Mouse (Mus musculus) kidney, adult 2 months (tissue): Measurements from ENCODE around the gene Slc25a34. TPM values are rescaled to one million over a fixed set of nuclear protein-coding genes. Genes with fewer than 3 reads are reported as not detected.

ENCODE experiments used
- DNase-seq: peaks from one replicate; pipeline ENCODE4 v3.0.0; 2021
- H3K27ac ChIP-seq: fragments of 200-500 bp; 2 replicates; pipeline ENCODE4 v1.5.1; 2012; ENCODE audit warnings: low read depth, low read length, control low read depth, inconsistent platforms; ENCODE audit not compliant: insufficient read depth
- H3K27me3 ChIP-seq: fragments of 200-500 bp; replicated peaks from 2 replicates; pipeline ENCODE4 v1.6.1; 2012; ENCODE audit warnings: mild to moderate bottlenecking, moderate library complexity, low read length, inconsistent platforms; ENCODE audit not compliant: control insufficient read depth, insufficient read depth
- H3K36me3 ChIP-seq: fragments of 200-500 bp; 2 replicates; pipeline ENCODE4 v1.6.1; 2012; ENCODE audit warnings: mild to moderate bottlenecking, moderate library complexity, low read length, inconsistent platforms; ENCODE audit not compliant: control insufficient read depth, insufficient read depth
- H3K4me1 ChIP-seq: fragments of 200-500 bp; 2 replicates; pipeline ENCODE4 v1.6.1; 2011; ENCODE audit warnings: low read length; ENCODE audit not compliant: control insufficient read depth, insufficient read depth
- H3K4me3 ChIP-seq: fragments of 200-500 bp; 2 replicates; pipeline ENCODE4 v1.5.1; 2011; ENCODE audit warnings: mild to moderate bottlenecking, low read depth, low read length, control low read depth; ENCODE audit not compliant: insufficient read depth
- CTCF ChIP-seq: fragments of 200-500 bp; conservative IDR thresholded peaks from 2 replicates; pipeline ENCODE4 v1.5.1; 2011; ENCODE audit warnings: low read depth, mild to moderate bottlenecking, control low read depth, low read length, moderate library complexity, mixed read lengths; ENCODE audit not compliant: insufficient read depth, insufficient read length
- POLR2A ChIP-seq: fragments of 200-500 bp; IDR thresholded peaks from one replicate; pipeline ENCODE4 v1.6.1; 2011; ENCODE audit warnings: low read depth, low read length, control low read depth
- WGBS: fragments of 180-500 bp; shearing (Covaris S2); methylation state at CpG from one replicate; pipeline ENCODE4 v1.1.7; 2018; 5-methylcytosine and 5-hydroxymethylcytosine counted together
- polyA plus RNA-seq: library from polyadenylated mRNA; depleted of rRNA; stranded (reverse); fragments of >200 nt; gene quantifications from 2 replicates; pipeline ENCODE4 v1.2.3, GENCODE M21; 2012; rRNA removed

Gene Slc25a34
- polyA plus RNA-seq, 1 experiment: 30.1 TPM

DNA sequence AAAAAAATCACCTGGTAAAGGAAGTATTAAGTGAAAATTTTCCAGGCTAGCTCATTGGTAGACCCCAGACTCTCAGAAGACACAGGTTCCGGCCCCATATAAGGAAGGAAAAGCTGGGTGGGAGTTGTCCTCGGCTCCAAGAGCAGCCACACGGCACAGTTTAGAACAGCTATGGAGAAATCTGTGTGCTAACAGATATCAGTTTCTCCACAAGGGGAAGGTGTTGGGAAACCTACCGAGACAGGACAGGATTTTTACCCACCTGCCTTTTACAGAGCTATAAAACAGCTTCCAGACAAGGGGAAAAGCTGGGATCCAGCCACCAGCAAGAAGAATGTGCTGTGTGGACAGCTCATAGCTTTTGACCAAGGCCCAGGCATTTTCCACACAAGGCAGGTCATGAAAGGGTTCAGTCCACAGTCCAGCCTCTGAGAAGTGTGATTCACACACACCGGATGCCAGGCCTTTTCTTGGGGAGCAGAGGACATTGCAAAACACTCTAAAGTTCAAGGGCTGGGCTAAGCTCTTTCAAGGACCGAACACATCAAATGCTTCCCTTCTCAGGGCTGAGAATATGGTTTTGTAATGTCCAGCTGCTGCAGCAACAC is 50.2 kb downstream of the Slc25a34 start:
- Histone ChIP-seq H3K36me3 (no peaks in the 10 kb centered on the region), H3K27ac (peak overlapping the region; percentile 74), H3K27me3 (no peaks in the 10 kb centered on the region), H3K4me3 (no peak overlapping the region), H3K4me1 (peaks cover 43% of the 10 kb centered on the region)
- DNase-seq: peak; percentile 95
- no peak for TF ChIP-seq POLR2A
- TF ChIP-seq CTCF: no peak
- 26% methylated on average over 6 of the region's 6 CpGs for WGBS

DNA sequence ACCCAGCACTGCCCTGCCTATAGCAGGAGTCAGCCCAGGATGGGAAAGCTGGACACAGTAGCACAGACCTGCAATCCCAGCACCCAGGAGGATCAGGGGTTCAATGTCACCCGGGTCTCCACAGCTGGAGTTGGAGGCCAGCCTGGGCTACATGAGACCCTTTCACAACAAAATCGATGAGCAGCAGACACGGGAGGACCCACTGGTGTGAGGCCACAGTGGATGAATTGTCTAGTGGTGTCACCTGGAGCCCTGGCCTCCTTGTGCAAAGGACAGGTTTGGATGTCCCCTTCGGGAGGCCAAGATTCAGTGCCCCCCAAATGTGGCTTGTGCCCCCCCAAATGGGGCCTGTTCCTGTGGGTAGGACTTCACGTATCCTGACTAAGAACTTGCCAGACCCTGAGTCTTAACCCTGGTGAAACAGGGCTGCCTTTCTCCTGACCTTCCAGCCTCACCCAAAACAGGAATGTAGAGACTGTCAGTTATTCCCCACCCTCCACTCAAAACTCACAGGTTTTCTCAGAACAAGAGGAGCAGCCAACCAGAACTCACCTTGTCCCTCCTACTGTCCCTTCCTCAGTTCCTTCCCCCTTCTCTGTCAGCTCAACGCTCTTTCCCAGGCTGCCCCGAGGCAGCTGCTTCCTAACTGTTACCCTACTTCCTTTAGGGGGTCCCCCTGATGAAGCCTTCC is 50.8 kb downstream of the Slc25a34 start:
- DNase-seq: peak; percentile 69
- no peak overlapping the region for H3K4me3 ChIP-seq
- WGBS: 57% methylated on average over 7 of the region's 7 CpGs
- peak overlapping the region; percentile 72 for H3K27ac ChIP-seq
- H3K4me1 ChIP-seq: peaks cover 47% of the 10 kb centered on the region
- TF ChIP-seq POLR2A (no peak), CTCF (no peak)
- H3K27me3 ChIP-seq: no peaks in the 10 kb centered on the region
- H3K36me3 ChIP-seq: no peaks in the 10 kb centered on the region

DNA sequence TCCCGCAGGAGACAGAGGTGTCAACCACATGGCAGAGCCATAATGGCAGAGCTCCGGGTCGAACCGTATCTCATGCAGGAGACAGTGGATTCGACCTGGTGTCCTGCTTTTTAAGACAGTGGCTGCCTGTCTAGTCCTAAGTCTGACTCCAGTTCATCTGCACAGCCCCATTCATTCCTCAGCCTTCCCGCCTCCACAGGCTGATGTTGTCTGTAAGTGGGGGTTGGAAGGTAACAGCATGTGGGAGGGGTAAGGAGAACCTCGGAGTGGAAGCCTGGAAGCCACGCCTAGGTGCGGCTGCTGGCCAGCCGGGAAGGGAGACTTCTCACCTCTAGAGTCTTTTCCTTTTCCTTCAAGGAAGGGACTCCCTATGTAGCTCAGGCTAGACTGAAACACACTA is 51.7 kb downstream of the Slc25a34 start:
- H3K27ac ChIP-seq: peak overlapping the region; percentile 72
- no peaks in the 10 kb centered on the region for H3K36me3 ChIP-seq
- no peaks in the 10 kb centered on the region for H3K27me3 ChIP-seq
- DNase-seq: peak; percentile 68
- H3K4me3 ChIP-seq: no peak overlapping the region
- peaks cover 52% of the 10 kb centered on the region for H3K4me1 ChIP-seq
- 54% methylated on average over 10 of the region's 10 CpGs for WGBS
- TF ChIP-seq POLR2A (no peak), CTCF (no peak)

DNA sequence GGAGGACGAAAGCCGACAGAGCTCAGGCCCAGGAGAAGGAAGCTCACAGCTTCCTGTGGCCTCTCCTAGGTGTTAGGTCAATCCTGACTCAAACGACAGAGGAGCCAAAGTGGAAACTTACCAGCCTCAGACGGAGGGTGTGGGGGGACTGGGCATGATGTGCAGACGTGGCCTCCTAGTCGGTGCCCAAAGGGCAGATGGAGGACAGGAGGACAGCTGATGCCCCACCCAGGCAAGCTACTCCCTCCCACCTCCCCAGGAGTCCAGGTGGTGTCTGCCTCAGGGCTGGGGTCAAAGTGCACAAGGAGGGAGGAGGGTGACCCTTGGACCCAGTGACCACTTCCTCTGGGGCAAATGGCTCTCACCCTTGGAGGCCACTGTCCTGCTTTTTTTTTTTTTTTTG is 52.3 kb downstream of the Slc25a34 start:
- Histone ChIP-seq H3K27me3 (no peaks in the 10 kb centered on the region), H3K36me3 (no peaks in the 10 kb centered on the region), H3K4me1 (peaks cover 52% of the 10 kb centered on the region), H3K27ac (peak overlapping the region; percentile 85), H3K4me3 (peak overlapping the region; percentile 28)
- WGBS: 27% methylated on average over 6 of the region's 6 CpGs
- DNase-seq: peak; percentile 96
- TF ChIP-seq CTCF (no peak), POLR2A (peak; percentile 25)

DNA sequence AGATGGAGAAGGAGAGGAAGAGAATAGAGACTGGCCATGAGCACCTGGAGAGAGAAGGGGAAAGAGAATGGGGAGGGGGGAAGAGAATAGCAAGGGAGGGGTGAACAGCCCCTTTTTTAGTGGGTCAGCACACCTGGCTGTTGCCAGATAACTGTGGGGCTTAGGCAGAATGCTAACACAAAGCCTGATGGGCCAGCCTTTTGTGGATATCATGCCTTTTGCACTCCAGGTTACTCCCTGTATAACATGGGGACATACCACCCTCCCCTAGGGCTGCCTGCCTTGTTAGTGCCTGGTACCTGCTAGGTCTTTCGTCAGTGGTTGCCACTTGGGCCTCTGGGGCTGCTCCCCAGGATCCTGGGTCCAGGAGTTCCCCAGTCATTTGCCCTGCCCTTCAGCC is 52.8 kb downstream of the Slc25a34 start:
- 48% methylated on average over 1 of the region's 1 CpGs for WGBS
- DNase-seq: no peak
- peaks cover 52% of the 10 kb centered on the region for H3K4me1 ChIP-seq
- no peaks in the 10 kb centered on the region for H3K27me3 ChIP-seq
- no peaks in the 10 kb centered on the region for H3K36me3 ChIP-seq
- TF ChIP-seq CTCF (no peak), POLR2A (no peak)
- H3K4me3 ChIP-seq: peak overlapping the region; percentile 28
- peak overlapping the region; percentile 85 for H3K27ac ChIP-seq

DNA sequence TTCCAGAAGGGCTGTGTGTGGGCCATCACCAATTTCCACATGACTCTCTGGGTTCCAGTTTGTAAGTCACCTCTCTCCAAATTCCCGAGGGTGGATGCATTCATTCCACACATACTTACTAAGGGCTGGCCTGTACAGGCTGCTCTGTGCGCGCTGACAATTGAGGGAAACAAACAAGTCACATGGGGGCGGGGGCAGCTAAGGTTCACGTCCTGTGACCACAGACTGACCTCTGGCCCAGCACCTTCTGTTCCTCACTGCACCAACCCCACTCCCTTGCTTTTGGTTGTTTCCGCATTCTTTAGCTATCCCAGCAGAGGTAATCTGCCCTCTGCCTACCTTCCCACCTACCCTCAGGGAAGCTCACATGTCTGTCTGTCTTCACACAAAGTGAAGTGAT is 53.6 kb downstream of the Slc25a34 start:
- H3K27me3 ChIP-seq: no peaks in the 10 kb centered on the region
- no peaks in the 10 kb centered on the region for H3K36me3 ChIP-seq
- no peak for TF ChIP-seq POLR2A
- TF ChIP-seq CTCF: no peak
- peaks cover 49% of the 10 kb centered on the region for H3K4me1 ChIP-seq
- H3K4me3 ChIP-seq: no peak overlapping the region
- 16% methylated on average over 6 of the region's 6 CpGs for WGBS
- DNase-seq: peak; percentile 96
- H3K27ac ChIP-seq: peak overlapping the region; percentile 90

DNA sequence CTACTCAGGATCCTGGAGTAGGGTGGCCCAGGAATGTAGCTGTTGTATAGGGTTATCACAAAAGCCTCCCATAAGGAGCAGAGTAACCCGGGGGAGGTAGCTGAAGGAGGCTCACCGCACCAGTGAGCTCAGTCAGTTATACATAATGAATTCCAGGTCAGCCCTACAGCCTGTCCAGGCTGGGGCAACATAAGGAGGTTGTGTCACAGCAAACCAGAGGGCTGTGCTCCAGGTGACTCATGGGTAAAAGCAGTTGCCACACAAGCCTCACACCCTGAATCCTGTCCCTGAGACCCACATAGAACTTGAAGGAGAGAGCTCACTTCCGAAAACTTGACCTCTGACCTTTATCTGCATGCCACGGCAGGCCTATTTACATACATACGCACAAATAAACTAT is 54.7 kb downstream of the Slc25a34 start:
- H3K27me3 ChIP-seq: no peaks in the 10 kb centered on the region
- no peaks in the 10 kb centered on the region for H3K36me3 ChIP-seq
- no peak overlapping the region for H3K27ac ChIP-seq
- peaks cover 40% of the 10 kb centered on the region for H3K4me1 ChIP-seq
- WGBS: 72% methylated on average over 5 of the region's 5 CpGs
- no peak for DNase-seq
- no peak for TF ChIP-seq POLR2A
- TF ChIP-seq CTCF: no peak
- no peak overlapping the region for H3K4me3 ChIP-seq

Other genes with a start within 250 kb of the Slc25a34 start
- 99.3 and 105 TPM in 2 replicates for gene Clcnka, start 225.1 kb downstream of the Slc25a34 start, polyA plus RNA-seq
- gene Clcnkb, start 207.8 kb downstream of the Slc25a34 start, polyA plus RNA-seq: 286 and 318 TPM in 2 replicates
- gene Hspb7, start 203.0 kb downstream of the Slc25a34 start, polyA plus RNA-seq: 2.9 and 9.5 TPM in 2 replicates
- 0.11 and 0.14 TPM in 2 replicates for gene Srarp, start 187.7 kb downstream of the Slc25a34 start, polyA plus RNA-seq
- gene Zbtb17, start 179.2 kb downstream of the Slc25a34 start, polyA plus RNA-seq: 23.4 and 28.9 TPM in 2 replicates
- gene Spen, start 85.2 kb downstream of the Slc25a34 start, polyA plus RNA-seq: 15.9 and 19.6 TPM in 2 replicates
- 10.2 and 10.5 TPM in 2 replicates for gene Fblim1, start 17.7 kb downstream of the Slc25a34 start, polyA plus RNA-seq
- gene Tmem82, start 5.2 kb downstream of the Slc25a34 start, polyA plus RNA-seq: 29.0 and 32.3 TPM in 2 replicates
- gene Plekhm2, start 41.1 kb upstream of the Slc25a34 start, polyA plus RNA-seq: 79.7 and 85.4 TPM in 2 replicates
- 18.2 and 25.8 TPM in 2 replicates for gene Rsc1a1, start 61.8 kb upstream of the Slc25a34 start, polyA plus RNA-seq
- gene Ddi2, start 99.6 kb upstream of the Slc25a34 start, polyA plus RNA-seq: 21.9 and 23.4 TPM in 2 replicates
- 9.4 and 10.8 TPM in 2 replicates for gene Agmat, start 122.9 kb upstream of the Slc25a34 start, polyA plus RNA-seq
- gene Dnajc16, start 167.1 kb upstream of the Slc25a34 start, polyA plus RNA-seq: 12.6 and 13.6 TPM in 2 replicates
- 22.2 and 23.7 TPM in 2 replicates for gene Casp9, start 169.8 kb upstream of the Slc25a34 start, polyA plus RNA-seq
- 0.52 TPM in 1 of 2 replicates, not detected in the other for gene Cela2a, start 202.3 kb upstream of the Slc25a34 start, polyA plus RNA-seq
- gene Ctrc, start 222.5 kb upstream of the Slc25a34 start, polyA plus RNA-seq: 0.10 TPM in 1 of 2 replicates, not detected in the other